Mouse (Mus musculus): Measurements from ENCODE around the gene Aldh3b1.

Aldh3b1 gene

DNA sequence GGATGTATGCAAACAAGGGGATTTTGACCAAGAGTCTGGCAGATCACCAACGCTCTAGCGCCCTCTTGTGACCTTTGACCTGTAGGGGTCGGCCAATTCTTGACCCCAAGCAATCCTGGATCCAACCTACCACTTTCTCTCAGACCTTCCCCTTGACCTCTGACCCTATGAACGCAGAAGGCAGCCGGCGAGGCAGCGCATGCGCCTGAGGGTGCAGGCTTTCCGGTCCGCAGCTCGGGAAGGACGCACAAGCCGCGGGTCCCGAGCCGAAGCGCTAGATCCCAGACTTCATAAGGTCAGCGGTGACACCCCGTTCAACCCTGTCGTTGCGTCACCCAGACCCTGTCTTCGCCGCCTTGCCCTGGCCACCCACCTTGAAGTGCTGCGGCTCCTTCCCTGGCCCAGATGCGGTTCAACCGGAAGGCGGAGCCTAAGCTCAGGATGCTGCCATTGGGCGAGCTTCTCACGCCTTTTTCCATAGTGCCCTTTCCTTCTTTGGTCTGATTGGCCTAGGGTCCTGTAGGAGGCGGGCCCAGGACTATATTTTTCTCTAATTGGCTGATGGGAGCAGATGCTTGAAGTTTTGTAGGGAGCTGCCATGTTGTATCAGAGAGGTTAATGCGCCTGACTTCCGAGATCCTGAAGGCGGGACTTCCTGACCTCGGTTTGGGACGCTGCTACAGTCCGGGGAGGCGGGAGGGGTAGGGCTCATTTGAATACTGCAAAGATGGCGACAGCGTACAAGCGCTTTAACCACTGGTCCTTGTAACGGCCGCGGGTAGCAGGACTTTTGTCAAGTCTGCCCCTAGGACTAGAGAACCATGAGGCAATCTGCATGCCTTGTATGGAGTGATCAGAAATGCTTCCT lies 17.0 kb downstream of the Aldh3b1 start, which contains the start of gene Ndufs8:
Gene Ndufs8 (minus strand): TSS at position 438 of the 868 bp plus-strand sequence.
- peak; percentile 98 to 99 for DNase-seq (ENCODE audit: low spot score in 2 of 2)

GRCm38 (mm10) chr19:3910206-3910605 lies 19.4 kb downstream of the Aldh3b1 start:
- no peak for DNase-seq (ENCODE audit: low spot score in 2 of 2)

- DNase-seq (ENCODE audit: low spot score in 2 of 2), result no peak
These were observed 21.5 kb downstream of the Aldh3b1 start for GRCm38 (mm10) chr19:3907876-3908660.

GRCm38 (mm10) chr19:3906795-3907786 lies 22.5 kb downstream of the Aldh3b1 start, which contains the start of gene Tcirg1:
Gene Tcirg1 (minus strand): TSS chr19:3907133.
- DNase-seq (ENCODE audit: low spot score in 2 of 2), result peak; percentile 87 to 88

GRCm38 (mm10) chr19:3906326-3906725 lies 23.3 kb downstream of the Aldh3b1 start:
- DNase-seq (ENCODE audit: low spot score in 2 of 2), result no peak

GRCm38 (mm10) chr19:3905261-3905969 lies 24.2 kb downstream of the Aldh3b1 start:
- DNase-seq (ENCODE audit: low spot score in 2 of 2), result peak; percentile 76 to 77

- DNase-seq (ENCODE audit: low spot score in 2 of 2), result no peak
These were observed 25.3 kb downstream of the Aldh3b1 start for GRCm38 (mm10) chr19:3904363-3904675.

GRCm38 (mm10) chr19:3903648-3904362 lies 25.8 kb downstream of the Aldh3b1 start:
- no peak for DNase-seq (ENCODE audit: low spot score in 2 of 2)

GRCm38 (mm10) chr19:3902966-3903365 lies 26.6 kb downstream of the Aldh3b1 start:
- DNase-seq (ENCODE audit: low spot score in 2 of 2), result no peak

DNA sequence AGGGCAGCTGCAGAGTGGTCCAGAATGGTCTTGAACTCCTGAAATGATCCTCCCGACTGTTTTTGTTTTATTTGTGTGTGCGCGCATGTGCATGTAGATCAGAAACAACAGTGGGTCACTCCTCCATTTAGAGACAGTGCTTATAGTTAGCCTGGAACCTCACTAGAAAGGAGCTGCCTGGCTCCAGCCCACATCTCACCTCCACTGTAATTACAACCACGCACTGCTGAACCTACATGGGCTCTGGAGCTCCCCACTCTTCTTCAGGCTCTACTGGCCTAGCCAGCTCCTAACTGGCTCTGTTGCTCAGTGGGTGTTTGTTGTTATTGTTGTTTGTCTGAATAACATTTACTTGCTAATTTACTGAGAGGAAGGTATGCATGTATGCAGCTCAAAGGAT lies 30.0 kb downstream of the Aldh3b1 start:
- DNase-seq (ENCODE audit: low spot score in 2 of 2), result no peak

DNA sequence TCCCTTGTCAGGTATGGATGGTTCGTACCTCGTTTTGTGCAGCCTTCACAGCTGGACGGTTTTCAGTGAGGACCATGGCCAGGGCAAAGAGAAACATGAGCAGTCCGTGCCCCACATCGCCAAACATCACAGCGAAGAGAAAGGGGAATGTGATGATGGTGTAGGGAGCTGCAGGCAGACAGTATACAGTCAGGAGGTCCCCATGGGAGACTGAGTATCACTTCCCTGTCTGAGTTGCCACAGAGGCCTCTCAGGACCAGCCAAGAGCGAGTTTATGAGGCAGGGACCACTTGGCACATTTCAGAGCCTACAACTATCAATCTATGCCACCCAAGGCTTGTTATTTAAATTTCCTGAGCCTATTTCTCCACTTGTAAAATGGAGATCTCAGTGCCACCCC lies 30.7 kb downstream of the Aldh3b1 start:
- no peak for DNase-seq (ENCODE audit: low spot score in 2 of 2)

DNA sequence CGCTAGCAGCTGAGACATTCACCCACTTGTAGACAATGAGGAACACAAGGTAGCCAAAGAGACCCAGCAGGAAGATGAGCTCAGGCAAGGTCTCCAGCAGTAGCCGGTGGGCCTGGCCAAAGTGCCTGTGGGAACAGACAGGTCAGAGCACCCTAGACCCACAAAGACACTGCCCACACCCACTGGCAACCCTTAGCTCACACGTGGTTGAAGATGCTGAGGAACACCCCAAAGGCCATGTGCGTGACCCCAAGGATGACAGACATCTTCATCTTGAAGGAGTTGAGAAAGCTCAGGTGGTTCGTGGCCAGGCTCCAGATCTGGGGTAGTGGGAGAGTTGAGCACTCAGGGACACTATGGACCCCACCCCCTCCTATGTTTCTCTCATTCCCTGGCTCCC lies 32.1 kb downstream of the Aldh3b1 start:
- DNase-seq (ENCODE audit: low spot score in 2 of 2), result no peak

DNA sequence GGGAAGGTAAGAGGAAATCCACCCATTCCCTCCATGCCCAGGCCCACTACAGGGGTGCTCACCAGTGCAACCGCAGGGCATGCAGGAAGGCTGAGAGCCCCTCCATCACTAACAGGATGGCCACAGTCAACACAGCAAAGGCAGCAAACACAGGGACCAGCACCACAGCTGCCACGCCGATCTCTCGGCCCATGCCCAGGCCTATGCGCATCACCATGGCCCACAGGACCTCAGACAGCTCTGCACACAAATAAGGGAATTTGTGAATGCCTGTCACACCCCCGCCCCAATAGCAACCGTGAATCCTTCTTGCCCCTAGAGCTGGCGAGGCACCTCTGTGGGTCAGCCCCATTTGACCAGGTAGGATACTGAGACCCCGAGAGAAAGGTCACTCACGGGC lies 33.4 kb downstream of the Aldh3b1 start:
- DNase-seq (ENCODE audit: low spot score in 2 of 2), result no peak

DNA sequence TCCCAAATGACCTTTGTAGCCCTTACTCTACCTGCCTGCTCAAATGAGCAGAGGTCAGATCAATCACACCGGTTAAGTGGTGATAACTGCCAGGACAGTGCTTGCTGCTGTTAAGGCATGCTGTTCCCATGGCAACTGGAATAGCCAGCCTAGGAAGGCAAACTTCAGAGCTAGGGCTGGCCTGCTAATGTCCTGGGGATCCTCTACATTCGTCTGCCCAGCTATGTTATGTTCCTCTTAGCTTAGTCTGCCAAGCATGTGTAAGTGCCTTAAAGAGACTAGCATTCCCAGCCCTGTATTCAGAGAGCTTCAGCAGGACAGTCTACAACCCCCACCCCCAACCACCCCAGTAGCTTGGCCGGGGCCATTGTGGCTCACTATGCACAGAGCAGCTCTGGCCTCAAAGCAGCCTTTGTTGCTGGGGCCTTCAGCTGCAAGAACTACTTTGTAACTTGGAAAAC lies 34.4 kb downstream of the Aldh3b1 start:
- DNase-seq (ENCODE audit: low spot score in 2 of 2), result no peak

- DNase-seq (ENCODE audit: low spot score in 2 of 2), result no peak
These were observed 35.3 kb downstream of the Aldh3b1 start for GRCm38 (mm10) chr19:3894294-3894693.

DNA sequence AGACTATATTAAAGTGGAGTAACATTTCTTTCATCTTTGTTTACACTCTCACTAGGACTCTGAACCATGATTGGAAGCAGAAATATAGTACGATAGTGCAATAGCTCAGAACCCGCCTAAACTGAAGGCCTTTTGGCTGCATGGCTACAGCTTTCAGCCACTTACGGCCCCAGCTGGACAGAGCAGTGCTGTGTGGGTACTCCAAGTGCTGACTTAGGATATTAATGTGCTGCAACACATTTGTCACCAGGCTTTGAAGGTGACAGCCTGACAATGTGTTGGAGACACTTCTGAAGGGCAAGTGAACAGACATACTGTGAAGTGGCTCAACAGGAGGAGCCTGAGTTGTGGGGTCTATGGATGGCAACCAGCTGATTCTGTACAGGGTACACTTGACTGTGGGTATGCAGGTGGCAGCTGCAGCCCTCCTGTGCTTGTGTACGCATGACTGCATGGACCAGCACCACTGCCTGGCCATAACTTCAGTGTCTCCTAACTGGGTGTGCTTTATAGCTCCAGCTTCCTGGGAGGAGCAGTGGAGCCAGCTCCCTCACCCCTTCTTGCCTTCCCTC lies 36.0 kb downstream of the Aldh3b1 start:
- DNase-seq (ENCODE audit: low spot score in 2 of 2), result no peak

DNA sequence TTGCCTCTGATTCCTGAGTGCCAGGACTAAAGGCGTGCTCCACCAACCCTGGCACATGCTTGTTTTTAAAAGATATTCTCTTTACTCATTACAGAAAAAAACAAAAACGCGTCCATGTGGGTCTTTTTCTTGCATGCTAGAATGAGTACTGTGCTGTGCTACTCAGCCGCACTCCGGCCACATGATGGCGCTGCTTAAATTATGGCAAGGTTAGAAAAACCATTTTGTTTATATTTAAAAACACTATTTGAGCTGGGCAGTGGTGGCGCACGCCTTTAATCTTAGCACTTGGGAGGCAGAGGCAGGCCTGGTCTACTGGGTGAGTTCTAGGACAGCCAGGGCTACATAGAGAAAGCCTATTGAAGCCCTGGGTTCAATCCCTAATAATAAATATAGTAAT lies 39.4 kb downstream of the Aldh3b1 start:
- DNase-seq (ENCODE audit: low spot score in 2 of 2), result no peak

DNA sequence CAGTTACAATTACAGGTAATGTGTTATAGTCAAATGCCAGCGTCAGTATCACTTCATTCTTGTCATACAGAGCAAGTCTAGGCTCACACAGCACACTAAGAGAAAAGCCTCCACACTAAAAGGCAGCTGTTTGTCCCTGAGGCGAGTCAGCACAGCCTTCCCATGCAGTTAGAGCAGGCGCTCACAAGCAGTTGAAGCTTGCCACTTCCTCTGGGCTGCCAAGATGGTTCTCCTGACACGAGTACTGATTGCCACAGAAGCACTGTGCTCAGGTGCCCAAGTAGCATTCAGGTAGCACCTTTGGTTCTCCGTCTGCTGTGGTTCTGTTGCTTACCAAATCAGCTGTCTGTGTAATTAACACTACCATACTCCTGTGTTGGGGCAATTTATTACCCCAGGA lies 40.5 kb downstream of the Aldh3b1 start:
- DNase-seq (ENCODE audit: low spot score in 2 of 2), result no peak

DNA sequence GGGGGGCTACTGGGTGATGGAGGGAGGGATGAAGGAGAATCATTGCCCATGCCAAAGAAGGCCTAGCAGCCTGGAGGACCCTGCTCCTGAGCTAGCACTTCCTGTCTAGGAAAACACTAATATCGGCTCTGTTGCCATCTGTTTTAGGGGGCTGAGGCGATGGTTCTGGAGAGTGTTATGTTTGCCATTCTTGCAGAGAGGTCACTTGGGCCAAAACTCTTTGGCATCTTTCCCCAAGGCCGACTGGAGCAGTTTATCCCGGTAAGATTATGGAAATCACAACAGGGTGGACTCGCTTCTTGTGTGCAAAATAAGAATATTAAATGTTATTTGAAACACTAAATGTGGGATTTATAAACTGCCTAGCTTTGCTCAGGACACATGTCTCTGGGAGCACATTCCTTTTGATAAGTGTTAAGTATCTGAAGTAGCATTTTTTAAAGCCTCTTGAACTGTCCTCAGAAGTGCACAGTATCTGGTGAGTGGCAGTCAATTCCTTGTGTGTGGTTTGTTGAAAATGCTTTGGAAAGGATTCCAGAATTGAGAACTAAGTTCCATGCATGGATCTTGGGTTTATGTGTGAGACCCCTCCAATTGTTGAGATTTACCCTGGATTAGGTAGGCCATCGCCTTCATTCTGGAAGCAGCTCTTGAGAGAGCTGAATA lies 45.1 kb downstream of the Aldh3b1 start:
- DNase-seq (ENCODE audit: low spot score in 2 of 2), result no peak
